Mouse (Mus musculus) adrenal gland, adult 18-20 months (tissue): ENCODE measurements around the gene Cep85l. TPM values are rescaled to one million over a fixed set of nuclear protein-coding genes. Genes with fewer than 3 reads are reported as not detected.

Source experiments
- DNase-seq, 2 experiments: peaks; one replicate each; pipeline ENCODE4 v3.0.0; 2021 to 2022; ENCODE audit warnings: low spot score in 2 of 2
- total RNA-seq, 2 experiments: library from RNA; stranded (reverse); gene quantifications; 1 replicate in 1 of 2; 2 replicates in 1 of 2; pipeline ENCODE4 v1.2.3; 2021

Cep85l gene
- total RNA-seq, 2 experiments from 2014 or later: 8.2 to 8.6 TPM

DNA sequence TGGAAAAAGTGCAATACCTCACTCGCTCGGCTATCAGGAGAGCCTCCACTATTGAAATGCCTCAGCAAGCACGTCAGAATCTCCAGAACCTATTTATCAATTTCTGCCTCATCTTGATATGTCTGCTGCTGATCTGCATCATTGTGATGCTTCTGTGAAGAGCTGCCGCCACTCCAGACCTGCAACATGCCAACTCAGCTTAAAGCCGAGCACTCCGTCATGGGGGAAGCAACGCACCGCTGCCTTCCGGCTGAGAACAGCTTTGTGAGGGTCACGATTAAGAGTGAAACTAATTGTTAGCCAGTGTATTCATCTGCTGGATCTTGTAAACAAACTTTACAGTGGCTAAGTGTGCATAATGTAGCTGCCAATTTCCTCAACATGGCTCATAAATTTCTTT lies 35.9 kb downstream of the Cep85l start:
- no peak for DNase-seq

DNA sequence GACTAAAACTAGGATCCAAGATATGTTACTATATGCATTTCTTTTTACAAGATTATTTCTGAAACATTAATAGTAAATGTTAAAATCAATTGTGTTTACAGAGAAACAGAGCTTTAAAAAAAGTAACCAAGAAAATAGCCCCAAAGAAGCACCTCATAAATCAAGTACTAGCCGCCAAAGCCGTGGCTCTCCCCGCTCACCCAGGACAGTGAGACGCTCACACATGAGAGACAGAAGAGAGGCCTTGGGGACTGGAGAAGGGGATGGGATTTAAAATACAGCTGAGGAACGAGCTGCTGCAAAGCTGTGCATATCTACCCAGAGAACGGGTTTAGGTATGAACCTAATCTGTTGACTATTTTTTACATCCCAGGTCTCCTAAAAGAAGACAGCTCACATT lies 36.4 kb downstream of the Cep85l start:
- no peak for DNase-seq

DNA sequence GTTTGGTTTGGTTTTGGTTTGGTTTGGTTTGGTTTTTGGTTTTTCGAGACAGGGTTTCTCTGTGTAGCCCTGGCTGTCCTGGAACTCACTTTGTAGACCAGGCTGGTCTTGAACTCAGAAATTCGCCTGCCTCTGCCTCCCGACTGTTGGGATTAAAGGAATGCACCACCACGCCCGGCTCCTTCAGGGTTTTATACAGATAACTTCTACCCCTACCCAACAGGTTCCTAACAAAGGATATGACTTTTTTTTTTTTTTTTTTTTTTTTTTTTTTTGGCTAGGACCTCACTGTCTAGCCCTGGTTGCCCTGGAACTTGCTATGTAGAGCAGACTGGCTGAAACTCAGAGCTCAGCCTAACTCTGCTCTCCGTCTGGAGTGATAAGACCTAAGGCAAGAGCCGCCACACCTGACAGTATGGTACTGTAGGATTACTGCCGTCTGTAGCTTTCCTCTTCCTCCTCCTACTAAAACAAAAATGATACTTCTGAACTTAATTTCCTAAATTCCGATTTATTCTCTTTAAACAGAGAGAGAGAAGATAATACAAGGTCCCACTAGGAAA lies 37.5 kb downstream of the Cep85l start:
- DNase-seq: no peak

DNA sequence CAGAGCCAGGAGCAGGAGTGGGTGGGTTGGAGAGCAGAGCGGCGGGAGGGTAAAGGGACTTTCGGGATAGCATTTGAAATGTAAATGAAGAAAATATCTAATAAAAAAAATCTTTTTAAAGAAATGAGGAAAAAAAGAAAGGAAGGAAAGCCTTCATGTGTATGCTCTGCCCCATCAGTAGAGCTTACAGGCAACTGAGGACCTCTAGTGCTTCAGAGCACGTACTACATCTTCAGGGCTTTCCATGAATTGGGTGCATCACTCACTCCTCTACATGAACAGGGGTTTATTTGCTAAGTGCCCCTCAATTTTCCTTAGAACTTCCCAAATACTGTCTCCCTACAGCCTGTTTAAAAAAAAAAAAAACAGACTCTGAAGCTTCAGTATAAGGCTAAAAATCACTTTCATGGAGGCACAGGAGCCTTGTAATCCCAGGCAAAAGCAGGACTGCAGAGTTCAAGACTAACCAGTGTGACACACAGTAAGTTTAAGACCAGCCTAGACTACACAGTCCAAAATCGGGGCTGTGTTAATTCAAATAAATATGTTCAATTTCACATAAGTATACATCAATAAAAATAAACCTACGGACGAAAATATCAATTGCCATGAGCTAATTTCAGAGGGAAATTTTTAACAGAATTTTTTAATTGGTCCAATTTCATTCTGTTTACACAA lies 38.3 kb downstream of the Cep85l start:
- no peak for DNase-seq

DNA sequence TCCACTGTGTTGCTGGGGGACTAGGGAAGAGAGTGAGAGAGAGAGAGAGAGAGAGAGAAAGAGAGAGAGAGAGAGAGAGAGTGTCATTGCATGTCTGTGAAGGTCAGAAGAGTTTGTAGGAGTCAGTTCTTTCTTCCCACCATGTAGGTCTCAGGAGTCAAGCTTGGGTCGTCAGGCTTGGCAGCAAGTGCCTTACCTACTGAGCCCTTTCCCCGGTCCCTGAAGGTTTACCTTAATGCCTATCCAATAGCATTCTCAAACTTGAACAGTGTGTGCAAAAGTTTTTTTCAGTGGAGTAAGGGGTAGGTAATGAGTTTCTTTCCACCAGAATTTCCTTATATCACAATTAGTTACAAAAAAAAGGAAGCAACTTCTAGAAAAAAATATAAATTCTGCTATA lies 40.7 kb downstream of the Cep85l start:
- no peak for DNase-seq

DNA sequence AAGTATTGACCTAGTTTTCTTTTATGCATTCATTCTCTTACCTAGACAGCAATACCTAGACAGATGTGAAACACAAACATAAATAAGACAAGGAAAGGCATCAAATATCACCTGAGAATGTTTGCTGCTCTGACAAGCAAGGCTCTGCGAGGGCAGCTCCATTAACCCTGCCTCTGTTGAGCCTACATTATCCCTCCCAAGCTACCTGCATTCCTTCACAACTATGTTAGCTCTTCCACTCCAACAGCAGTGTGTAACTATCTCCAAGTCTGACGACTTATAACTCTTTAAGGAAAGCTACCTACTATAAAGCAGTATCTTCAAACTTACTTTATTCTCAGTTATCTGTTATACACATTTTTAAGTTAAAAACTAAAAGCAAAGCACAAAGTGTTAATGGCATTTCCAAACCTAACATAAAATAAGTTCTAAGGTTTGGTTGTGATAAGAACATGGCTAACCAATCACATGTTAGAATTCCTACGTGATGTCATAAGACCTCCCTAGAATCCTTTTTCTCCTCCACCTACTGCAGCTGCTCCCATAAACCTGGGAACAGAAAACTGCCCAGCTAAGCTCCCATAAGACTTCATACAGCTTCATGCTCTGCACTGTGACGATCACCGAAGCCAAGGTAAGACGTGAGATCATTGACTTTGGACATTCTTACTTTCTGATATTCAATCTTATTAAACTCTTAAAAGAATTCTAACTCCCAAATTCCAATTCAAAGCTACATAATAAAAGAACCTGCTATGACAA lies 42.4 kb downstream of the Cep85l start, which contains the start of gene Pln:
Gene Pln (plus strand): TSS at position 506 of the 762 bp plus-strand sequence.
- no peak for DNase-seq

DNA sequence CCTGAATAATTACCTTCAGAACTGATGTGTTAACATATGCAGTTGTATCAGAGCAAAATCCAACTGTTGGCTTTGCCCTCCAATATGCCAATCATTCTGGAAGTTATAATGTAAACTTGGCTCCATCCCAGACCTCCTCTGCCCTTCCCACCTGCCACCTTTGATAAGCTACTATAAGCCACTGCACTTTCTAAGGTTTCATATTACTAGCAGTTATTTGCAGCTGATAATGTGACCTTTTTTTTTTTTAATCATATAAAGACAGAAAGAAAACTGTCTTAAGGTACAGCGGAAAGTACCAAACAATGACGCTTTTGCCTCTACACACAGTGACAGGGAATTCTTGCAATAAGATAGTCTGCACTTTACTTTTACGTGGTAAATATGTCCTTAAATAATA lies 43.8 kb downstream of the Cep85l start:
- DNase-seq: no peak

DNA sequence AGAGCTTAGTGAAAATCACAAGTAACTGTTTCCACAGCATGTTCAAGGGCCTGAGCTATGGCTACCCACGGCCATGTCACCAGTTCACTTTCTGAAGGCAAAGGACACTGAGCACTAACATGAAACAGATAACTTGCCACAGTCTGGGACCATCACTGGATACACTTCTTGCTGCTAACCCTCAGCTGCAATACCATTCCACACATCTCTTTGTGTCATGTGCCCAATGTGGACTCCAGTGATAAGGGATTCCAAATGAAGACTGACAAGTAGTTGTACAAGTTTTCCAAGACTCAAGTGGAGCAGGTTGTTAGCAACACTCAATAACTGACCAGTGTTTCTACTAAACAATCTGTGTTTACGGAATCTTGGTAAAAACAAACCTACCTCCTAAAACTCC lies 44.5 kb downstream of the Cep85l start:
- no peak for DNase-seq

DNA sequence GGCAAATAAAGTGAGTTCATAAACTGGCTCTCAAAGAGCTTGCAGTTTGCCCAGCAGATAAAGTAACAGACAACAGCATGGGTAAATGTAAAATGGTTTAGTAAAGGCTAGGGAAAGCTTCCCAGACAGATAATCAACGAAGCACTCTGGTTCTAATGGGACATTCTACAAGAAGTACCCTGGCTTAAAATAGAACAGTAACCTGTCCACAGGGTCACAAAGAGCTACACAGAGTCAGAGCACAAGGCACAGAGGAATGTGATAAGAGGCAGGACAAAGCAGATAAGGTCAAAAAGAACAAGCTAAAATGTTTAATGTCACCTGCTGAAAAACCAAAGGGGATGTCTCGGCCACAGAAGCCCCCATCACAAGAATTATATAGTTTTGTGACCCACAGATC lies 47.0 kb downstream of the Cep85l start:
- DNase-seq: no peak

DNA sequence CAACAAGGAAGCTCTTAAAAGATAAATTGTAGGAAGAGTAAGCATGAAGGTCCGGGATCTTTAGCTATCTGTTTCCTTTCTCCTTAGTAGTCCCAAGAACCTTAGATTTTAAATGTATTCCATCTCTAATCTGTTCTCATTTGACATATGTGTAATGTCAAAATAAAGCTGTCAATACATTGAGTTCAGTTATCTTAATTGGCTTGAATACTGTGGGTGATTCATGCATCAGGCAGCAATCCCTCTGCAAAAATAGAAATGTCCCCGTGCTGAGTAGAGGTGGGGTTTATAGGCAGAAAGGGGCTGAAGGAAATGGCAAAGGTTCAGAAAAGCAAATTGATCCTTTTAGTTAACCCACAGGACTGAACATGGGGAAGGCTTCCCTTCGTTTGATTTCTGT lies 50.5 kb downstream of the Cep85l start:
- DNase-seq: no peak

DNA sequence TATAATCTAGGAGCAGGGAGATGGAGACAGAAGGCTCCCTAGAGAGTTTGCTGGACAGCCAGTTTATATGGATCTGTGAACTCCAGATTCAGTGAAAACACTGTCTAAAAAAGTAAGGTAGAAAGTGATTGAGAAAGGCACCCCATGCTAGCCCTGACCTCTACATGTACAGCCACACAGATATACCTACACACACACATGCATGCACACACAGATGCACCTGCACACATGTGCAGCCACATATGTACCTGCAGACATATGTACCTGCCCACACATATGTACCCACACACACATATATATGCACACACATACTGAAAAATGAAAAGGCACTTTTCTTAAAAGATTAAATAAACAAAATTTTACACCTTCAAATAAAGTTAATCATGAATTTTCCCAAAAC lies 53.4 kb downstream of the Cep85l start:
- no peak for DNase-seq

DNA sequence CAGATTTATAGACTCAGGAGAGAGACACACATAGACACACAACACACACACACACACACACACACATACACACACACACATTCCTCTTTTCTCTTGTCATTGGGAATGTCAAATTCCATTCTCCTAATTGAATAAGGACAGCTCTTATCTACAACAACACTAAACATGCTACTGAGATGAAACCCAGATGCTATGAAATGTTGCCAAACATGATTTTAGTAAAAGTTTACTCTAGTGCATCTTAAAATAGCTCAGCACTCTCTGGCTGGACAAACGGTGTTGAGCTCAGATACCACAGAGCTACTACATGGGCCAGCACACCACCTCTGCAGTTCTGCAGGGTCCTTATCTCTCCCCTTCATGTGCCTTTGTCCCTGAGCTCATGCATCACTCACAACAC lies 55.1 kb downstream of the Cep85l start:
- DNase-seq: no peak

DNA sequence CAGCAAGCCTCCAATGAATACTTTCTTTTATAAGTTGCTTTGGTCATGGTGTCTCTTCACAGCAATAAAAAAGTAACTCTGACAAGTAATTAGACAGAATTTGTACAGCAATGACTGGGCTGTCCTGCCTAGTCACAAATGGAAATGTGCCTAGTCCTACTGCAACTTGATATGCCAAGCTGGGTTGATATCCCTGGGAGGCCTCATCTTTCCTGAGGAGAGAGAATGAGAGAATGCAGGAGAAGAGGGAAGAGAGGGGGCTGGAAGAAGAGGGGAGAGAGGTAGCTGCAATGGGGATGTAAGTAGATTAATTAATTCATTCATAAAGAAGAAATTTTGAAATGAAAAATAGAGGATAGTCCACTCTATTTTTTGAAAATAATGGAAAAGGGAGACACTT lies 56.4 kb downstream of the Cep85l start:
- no peak for DNase-seq

DNA sequence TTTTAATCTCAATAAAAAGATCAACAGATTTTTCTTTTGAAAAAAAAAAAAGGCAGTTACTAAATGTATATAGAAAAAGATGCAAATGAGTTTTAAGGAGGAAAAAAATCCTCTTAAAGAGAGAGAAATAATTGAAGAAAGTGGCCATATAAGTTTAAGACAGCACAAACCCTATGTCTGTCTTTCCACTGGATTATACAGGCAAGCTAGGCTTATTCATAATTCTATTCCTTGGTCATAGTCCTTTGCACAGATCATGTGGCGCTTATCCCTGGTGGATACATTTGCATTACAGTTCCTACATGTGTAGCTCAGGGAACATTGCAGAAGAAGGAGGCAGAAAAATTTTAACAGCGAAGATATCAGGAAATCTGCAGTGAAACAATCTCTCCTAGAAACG lies 73.1 kb downstream of the Cep85l start:
- no peak for DNase-seq

DNA sequence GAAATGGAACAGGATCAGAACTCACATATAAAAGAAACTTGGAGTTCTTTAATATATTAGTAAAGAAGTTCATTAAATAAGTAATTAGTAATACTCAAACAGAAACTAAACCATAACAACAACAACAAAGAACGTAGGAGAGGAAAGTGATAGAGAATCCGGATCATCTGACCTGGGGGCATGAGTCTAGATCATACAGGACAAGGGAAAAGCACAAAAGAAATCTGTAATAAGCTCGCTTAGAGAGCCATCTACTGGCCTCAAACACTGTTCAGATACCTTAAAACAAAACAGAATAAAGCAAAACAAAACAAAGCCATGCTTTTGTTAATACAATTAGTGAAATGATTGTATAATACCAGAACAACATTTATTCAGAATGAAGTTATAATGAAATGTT lies 73.9 kb downstream of the Cep85l start:
- no peak for DNase-seq

DNA sequence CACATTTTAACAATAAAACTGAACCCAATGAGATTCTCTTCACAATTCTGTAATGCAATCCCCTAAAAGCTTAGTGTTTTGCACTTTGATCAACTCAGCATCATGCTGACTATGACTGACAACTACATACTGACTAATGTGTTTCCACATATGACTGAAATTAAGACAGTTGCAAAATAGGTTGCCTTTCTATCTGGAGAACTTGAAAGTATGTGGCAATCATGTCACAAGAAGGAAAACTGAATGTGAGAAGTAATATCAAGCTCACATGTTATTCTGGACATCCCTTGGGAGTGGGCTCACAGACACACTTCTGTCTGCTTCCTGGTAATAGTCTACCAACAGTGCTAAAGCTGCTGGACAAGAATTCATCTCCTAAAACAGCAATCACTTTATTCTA lies 94.6 kb downstream of the Cep85l start:
- DNase-seq: no peak

DNA sequence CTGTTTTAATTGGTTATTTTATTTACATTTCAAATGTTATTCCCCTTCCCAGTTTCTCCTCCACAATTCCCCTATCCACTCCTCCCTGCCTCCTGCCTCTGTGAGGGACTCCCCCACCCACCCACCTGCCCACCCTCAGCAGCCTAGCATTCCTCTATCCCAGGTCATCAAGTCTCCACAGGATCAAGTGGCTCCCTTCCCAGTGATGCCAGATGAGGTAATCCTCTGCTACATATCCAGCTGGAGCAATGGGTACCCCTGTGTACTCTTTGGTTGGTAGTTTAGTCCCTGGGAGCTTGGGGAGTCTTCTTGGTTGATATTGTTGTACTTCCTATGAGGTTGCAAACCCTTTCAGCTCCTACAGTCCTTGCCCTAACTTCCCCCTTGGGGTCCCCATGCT lies 107.5 kb downstream of the Cep85l start:
- no peak for DNase-seq

DNA sequence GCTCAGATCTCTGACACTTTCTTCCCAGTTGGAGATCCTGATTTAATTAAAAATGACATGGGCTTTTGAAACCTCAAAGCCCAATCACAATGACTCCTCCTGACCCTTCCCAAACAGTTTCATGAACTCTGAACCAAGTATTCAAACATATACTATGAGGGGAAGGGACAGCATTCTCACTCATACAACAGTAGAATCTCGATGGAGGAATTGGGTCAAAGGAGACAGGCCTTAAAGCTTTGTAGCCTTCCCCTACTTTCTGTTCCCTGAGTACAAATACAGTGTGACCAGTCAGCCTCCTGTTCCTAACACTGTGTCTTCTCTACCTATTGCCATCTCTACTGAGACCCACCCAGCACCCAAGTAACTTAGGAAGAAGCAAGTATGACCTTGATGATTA lies 117.7 kb downstream of the Cep85l start:
- DNase-seq: no peak

DNA sequence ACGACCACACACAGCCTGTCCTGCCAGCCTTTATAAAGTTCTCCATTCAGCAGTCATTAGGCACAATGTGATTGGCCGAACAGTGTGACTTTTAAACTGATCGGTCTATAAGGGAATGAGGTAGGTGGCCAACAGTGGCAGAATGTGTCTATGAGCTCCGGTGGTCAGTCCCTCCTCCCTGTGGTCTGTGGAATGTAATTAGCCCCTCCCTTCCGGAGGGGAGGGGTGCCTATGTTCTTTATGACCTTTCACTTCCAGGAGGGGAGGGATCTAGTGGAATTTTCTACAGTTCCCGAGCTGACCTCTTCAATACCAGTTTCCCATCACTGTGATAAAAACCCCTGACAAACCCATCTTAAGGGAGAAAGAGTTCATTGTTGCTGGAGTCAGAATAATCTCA lies 144.4 kb downstream of the Cep85l start:
- DNase-seq: no peak

DNA sequence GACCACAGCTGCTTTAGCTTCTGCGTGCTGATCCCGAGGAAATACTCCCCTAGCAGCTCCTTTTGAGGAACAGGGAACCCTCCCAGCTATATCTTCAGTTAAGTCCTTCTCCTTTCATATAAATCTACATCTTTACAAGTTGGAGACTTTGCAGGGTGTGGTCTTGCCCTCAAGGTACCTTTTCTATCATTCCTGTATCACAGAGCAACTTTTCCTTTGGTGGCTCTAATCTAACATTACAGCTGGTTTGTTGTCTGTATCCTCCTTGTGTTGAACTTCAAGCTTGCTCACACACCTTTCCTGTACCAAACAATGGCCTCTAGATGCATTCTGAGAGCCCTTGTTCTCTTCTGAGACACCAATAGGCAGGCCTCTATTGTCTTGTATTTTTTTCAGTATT lies 145.1 kb downstream of the Cep85l start:
- no peak for DNase-seq

DNA sequence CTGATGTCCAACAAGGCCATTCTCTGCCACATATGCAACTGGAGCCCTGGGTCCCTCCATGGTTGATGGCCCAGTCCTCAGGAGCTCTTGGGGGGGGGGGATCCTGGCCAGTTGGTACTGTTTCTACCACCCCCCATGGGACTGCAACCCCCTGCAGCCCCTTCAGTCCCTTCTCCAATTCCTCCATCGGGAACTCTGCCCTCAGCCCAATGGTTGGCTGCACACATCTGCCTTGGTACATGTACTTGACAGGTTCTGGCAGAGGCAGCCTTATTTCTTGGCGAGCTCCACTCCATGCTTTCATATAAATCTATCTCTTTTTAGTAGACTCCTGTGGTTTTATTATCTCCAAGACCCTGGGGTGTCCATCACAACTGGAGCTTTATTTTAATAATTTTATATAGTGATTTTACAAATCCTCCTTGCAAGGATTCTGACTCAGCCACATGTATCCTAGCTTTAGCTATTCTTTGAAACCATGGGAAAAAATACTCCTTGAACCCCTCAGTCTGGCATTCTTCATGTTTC lies 145.6 kb downstream of the Cep85l start:
- no peak for DNase-seq

DNA sequence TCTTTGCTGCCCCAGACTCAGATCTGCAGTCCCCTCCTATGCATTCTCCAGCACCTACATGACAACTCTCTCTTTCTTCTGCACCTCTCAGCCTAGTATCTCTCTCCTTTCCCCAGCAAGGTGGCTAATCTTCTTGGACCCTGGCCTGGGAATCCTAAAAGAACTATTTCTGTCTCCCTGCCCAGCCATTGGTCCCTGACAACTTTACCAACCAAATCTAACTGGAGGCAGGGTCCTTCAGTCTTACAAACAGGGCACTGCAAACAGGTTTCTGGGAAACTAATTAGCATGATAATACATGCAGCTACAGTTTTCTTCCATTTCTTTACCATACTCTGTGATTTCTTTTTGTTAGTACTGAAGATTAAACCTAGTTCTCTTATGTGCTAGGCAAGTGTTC lies 148.9 kb downstream of the Cep85l start:
- no peak for DNase-seq
